Mouse (Mus musculus) layer of hippocampus, postnatal 14 days (tissue): ENCODE data around the gene Aqp7. TPM values are rescaled to one million over a fixed set of nuclear protein-coding genes. Genes with fewer than 3 reads are reported as not detected.

ENCODE experiments used
- DNase-seq, 2 experiments: peaks; one replicate each; pipeline ENCODE4 v3.0.0; 2021 to 2022; ENCODE audit warnings: low spot score in 2 of 2, mixed read lengths in 1 of 2
- total RNA-seq, 2 experiments: library from RNA; stranded (reverse); gene quantifications; 2 replicates each; pipeline ENCODE4 v1.2.3; 2021

The Aqp7 gene
- total RNA-seq, 2 experiments from 2014 or later = not detected

DNA sequence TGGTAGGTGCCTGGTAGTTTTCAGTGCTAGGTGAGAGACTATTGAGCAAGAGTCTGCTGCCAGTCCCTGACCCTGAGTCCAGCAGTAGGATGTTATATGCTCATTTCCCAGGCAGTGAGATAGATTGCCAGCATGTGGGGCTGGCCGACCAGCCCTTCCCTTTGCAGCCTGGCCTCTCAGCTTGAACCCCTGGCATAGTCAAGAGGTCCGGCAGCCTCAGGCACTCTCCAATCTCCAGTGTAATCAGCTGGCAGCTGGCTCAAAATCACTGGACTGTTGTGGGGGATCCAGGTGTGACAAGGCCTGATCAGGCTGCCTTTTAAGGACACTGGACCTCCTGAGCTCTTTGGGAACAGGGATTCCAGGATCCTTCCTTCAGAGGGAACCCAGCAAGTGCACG lies 15.4 kb upstream of the Aqp7 start:
- no peak for DNase-seq

DNA sequence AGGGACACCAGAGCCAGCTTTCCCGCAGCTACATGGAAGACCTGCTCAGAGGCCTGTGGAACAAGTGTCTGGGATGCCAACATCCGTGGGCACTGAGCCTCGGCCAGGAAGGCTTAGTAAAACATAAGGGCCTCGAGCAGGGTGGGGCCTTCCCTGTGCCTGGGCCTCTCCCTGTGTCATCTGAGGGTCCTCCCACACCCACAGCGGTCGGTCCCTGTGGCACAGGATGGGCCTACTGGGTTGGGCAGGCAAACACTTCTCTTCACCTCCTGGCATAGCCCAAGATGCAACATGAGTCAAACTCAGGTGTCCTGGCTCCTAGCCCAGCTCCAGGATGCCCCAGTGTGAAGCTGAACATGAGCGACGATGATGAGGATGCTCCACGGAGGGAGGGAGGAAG lies 9.4 kb upstream of the Aqp7 start:
- DNase-seq = no peak

DNA sequence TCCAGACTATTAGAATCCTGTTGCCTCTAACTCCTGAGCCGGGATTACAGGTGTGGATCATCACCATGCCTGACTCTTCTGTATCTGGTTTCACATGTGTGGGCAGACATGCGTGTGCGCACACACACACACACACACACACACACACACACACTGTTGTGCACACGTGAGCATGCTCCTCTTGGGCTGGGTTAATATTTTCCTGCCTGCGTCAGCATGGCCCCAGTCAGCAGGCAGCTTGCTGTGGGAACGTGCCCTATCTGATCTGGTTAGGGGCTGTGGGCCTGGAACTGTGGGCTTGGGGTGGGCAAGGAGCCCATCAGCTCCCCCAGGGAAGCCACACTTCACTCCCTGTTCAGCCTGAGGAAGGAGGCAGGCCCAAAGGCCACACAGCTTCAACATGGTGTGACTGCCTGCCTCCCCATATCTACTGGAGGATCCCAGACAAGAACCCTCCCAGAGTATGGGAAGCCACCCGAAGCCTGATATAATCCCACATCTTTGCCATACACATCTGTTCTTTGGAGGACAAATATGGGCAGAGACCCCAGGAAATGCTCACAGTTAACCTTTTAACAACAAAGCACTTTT lies 8.9 kb upstream of the Aqp7 start:
- DNase-seq = no peak

DNA sequence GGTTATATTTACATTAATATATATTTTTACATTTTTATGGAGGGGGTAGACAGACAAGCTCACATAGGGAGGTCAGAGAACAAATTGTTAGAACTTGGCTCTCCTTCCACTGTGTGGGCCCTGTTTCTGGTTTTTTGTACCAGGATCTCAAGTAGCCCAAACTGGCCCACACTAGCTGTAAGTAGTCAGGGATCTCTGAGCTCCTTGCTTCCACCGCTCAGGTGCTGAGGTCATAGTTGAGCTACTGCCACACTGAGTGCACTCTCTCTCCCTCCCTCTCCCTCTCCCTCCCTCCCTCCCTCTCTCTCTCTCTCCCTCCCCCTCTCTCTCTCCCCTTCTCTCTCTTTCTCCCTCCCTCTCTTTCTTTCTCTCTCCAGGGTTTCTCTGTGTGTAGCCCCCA lies 8.3 kb upstream of the Aqp7 start:
- DNase-seq = no peak

DNA sequence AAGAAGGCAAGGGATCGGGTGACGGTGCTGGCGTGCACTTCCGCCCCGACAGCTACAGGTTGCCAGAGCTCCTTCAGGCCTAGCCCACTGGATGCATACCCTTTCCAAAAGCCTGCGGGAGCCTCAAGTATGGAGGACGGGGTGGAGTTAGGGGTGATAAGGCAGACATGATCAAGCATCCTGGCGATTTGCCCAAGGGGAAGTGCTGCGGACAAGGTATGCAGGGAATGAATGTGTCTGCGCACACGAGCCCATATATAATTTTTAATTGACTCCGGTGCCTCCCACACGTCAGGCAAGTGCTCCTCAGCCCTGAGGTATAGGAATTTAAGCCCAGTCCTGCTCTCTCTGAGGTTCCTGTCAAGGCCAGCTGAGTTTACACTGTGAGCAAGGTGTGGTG lies 7.2 kb upstream of the Aqp7 start:
- no peak for DNase-seq

DNA sequence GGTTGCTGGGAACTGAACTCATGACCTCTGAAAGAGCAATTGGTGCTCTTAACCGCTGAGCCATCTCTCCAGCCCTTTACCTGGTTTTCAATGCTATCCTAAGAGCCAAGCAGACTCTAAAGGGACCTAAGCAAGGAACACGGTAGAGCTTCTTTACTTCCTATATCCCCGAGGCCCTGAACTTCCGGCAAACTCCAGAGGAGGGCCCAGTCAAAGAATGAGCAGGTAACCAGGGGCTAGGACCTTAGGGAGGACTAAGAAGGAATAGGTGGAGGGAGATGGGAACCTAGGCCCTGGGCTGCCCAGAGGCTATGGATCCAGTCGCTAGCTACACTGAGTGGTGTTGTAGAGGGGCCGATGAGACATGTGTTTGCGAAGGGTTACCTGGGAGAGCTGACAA lies 3.8 kb upstream of the Aqp7 start:
- DNase-seq = no peak

DNA sequence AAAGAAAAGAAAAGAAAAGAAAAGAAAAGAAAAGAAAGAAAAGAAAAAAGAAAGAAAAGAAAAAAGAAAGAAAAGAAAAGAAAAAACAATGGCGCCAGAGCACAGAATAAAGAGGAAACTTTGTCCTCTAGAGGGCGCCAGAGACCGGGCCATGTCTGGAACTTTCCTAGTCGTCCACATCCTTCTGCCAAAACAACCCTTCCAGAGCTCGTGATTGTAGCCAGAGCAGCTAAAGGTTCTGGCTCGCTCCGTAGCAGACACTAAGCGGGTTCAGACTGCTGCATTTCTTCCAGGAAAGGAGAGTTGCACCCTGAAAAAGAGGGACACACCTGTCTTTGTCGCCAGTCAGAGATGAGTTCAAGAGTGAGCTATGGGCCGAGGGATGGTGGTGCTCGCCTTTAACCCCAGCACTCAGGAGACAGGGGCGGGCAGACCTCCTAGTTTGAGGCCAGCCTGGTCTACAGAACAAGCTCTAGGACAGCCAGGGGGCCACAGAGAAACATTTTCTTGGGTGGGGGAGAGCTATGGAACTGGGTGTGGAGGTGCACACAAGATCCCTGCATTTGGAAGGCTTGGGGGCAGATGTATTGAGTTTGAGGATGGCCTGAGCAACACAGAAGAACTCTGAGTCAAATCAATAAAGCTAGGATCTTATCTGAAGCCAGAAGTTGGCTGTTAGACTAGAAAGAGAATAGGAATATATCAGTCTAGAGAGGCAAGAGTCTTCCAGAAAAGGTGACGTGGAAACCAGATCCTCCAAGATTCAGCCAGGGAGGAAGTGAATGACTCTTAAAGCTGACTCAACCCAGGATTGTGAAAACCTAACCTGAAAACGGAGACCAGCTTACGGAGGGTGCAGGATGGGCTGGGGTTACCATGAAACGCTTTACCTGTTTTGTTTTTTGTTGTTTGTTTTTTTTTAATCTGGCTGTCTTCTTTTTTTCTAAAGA lies 3.1 kb upstream of the Aqp7 start:
- DNase-seq = peak; percentile 78 to 89

DNA sequence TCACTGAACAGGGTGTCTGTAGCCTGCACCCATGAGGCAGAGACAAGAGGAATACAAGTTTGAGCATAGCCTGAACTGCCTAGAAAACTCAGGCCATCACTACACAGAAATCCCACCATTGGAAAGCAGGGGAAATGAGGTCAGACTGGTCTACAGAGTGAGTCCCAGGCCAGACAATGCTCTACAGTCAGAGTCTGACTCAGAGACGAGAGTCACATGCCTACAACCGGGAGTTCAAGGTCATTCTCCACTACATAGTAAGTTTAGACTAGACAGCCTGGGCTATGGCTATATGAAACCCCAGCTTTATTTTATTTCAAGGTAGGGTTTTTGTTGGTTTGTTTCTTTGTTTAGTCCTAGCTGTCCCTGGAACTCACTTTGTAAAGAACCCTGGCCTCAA lies 987 bp upstream of the Aqp7 start:
- no peak for DNase-seq

DNA sequence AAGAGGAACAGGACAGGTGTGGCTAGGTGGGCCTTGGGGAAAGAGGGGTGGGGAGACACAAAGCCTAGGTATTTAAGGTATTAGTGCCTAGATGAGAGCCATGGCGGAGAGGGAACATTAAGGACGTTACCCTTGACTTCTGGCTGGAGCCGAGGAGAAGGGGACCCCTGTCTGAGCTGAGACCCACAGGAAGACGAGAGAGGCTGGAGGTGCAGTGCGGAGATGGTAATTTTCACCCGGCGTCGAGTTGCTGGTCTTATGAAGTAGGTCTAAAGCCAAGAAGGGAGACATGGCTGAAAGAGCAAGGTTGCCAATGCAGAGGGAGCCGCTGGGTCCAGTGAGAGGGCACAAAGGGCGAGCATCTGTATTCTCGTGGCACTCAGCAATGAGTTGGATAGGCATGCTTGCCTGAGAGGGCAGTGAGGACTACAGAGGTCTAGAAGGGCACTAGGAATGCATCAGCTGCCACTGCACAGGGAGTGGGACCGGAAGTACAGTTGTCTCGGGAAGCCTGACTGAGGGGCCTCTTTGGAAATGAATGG lies 1.6 kb downstream of the Aqp7 start:
- DNase-seq = no peak

DNA sequence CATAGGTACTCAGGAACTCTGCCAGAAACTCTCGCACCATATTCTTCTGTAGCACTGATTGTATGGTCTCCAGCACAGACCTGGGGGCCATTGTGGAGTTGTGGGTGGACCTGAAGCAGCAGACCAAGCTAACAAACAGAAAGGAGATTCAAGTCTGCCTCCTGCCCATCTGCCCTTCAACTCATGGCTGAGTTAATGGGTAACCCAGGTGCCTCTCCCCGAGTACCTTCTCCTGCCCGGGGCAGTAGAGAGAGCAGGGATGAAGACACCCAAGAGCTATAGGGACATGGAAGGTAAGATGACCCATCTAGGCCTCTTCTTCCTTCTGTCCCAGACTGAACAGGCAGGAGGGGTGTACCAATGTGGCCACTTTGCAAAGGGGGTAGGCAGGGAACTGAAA lies 2.7 kb downstream of the Aqp7 start:
- no peak for DNase-seq

DNA sequence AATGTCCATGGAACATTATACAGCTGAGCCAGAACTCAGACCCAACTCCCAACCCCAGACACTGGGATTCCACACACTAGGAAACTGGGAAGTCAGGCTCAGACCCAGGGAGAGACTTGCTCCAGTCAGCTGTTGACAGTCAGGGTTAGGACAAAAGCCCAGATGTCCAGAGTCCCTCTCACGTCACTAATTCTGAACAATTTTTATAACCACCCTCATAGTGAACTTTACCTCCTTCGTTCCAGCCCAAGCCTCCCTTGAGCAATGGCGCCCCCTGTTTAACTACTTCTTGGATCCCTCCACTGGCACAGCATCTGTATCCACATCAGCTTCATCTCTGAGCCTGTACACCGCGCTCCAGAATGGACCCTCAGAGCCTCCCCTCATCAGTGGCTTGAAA lies 4.0 kb downstream of the Aqp7 start:
- no peak for DNase-seq

DNA sequence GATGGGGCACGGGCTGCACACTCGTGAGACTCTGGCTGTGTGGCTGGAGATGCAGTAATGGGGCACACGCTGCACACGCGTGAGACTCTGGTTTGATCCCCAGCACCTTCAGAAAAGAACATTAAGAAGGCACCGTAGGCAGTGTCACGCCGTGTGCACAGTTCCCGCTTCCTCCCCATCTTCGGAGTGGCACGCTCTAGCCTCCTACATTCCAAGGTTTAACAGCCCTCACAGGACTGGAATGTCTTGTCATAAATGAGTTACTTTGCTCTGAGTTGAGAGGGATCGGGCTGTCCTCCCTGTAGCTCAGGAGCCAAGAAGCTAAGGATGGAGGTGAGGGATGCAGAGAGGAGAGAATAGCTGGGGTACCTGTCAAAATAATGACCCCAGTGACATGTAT lies 5.1 kb downstream of the Aqp7 start:
- no peak for DNase-seq

DNA sequence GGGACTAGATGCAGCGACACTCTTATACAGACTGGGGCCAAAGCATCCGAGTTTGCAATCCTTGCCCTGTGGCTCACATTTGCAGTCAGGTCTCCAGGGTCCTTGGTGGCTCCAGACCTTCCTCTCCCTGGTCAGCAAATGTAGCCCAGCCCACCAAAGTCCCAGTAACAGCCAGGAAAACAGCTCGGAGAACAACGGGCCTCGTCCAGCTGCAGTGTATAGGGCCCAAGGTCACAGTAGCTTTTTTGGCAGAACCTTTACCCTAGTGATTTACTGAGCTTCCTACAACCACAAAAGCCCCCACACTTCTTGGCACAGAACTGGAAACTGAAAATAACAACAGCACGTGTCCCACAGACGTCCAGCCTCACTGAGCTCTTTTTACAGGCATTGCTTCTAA lies 7.0 kb downstream of the Aqp7 start:
- no peak for DNase-seq

DNA sequence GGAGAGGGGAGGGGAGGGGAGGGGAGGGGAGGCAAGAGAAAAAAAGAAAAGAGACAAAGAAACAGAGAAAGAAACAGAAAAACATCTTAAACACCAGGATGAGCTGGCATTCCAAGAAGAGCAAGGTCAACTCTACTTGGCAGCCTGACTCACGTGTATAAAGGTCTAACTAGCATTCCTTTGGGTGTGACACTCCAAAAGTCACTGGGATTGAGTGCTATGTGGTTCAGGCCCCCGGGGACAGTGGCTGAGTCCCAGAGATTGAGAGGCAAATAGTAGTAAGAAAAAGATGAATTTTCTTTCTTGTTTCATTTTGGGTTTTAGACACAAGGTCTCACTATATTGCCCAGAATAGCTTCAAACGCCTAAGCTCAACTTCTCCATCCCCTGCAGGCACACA lies 10.0 kb downstream of the Aqp7 start:
- DNase-seq = no peak

DNA sequence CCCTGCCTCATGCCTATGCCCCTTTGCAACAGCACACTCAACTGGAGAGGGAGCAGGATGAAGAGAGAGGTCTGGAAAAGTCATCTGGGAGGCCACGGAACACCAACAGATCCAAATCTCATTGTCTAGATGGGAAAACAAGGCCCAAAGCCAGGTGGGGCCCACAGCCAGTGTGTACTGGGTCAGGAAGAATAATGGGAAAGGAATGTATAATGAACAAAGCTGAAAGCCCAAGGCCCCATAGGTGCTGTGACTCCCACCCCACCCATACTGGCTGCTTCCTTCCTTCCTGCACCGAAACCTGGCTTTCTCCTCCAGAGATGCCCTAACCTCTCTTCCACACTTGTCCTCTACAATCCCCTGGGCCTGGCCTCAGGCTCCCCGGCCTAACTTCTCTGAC lies 16.7 kb downstream of the Aqp7 start:
- no peak for DNase-seq

DNA sequence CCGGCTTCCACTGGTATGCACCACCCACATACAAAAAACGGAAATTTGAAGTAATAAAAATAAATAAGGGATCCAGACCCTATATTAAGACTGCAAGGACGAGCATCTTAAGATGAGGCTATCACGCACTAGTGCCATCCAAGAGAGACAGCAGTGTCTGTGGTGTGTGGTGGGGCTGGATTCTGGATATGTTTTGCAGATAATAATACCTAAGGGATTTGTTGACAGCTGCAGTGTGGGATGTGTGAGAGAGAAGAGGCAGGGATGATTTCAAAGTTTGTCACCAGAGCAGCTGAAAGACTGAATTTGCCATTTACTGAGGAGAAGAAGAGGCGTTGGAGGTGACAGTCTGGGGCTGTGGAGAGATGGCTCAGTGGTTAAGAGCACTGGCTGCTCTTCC lies 18.6 kb downstream of the Aqp7 start:
- peak; percentile 34 to 66 for DNase-seq

DNA sequence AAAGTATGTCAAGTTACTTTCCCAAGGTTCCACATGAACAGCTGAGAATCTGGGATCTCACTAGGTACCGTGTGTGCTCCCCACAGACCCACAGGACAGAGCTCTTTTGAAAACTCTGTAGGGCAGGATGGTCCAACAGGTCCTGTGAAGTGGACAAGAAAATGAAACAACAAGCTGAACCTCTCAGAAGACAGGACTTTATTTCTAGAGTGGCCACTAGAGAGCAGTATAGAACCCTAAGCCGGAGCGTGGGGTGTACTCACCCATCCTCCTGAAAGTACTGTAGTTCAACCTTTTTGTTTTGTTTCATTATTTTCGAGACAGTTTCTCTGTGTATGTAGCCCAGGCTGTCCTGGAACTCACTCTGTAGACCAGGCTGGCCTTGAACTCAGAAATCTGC lies 19.7 kb downstream of the Aqp7 start:
- no peak for DNase-seq

DNA sequence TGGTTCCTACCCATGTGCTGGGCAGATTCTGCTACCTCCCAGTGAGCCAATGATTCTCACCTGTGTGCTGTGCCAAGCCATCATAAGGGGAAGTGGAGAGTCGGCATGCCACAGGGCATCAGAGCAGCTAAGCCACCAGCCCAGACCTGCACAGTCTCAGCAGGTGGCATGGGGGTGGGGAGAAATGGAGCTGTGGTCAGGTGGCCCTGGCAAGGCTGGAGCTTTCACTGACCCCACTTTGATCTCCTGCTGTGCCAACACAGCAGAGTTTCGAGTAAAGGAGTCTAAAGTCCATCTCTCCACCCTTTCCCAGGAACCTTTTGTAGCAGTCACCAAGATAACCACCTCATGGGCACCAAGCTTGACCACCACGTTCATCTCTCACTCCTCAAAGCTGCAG lies 20.1 kb downstream of the Aqp7 start:
- no peak for DNase-seq

DNA sequence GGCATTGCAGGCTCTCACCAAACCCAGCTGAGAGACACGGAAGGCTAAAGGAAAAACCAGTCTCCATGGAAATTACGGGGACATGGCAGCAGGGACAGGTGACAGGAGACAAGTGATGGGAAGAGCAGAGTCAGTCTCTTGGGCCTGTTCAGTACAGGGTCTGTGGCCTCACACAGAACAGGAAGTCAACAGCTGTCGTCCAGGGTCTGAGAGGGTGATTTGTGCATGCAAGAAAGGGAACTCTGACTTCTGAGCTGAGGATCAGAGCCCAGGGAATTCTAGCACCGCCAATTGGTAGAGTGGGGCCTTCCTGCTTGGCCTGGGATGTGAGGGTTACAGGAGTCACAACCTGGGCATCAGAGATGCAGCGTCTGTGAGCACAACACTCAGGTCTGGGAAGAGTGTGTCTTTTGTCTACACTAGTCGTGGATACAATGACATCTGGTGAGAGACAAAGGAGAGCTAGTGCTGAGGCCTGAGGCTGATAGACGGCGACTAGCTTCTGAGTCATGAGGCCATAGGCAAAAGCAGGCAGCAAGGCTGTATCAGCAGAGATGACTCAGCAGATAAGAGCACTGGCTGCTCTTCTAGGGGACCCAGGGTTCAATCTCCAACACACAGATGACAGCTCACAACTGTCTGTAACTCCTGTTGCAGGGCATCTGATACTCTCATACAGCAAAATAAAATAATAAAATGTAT lies 21.7 kb downstream of the Aqp7 start:
- no peak for DNase-seq

DNA sequence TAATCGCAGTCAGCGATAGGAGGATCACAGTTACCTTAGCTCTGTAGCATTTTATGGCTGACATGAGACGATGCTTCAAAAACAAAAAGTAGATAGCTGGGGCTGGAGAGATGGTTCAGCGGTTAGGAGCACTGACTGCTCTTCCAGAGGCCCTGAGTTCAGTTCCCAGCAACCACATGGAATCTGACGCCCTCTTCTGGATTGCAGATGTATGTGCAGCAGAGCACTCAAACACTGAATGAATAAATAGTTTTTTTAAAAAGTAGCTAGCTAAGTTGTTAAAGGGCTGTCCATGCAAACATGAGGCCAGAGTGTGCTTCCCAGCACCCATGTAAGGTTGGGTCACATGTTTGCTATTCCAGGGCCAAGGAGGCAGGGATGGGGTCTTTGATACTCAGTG lies 26.8 kb downstream of the Aqp7 start:
- no peak for DNase-seq

DNA sequence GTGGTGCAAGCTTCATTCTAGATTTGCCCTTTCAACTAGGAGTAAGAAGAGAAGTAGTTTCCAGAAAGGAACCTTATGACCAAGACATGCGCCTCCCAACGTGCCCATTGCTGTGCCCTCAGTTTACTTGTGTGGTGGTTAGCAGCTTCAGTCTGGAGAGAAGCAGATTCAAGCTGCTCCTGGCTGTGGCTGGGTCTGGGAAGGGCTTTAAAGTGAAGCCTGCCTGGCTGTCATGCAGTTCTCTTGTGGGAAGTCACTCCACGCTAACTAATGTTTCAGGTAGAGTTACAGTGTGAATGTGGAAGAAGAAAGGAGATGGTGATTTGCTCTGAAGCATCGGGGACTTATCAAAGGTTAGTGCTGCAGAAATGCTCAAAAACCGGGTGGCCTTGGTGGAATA lies 32.1 kb downstream of the Aqp7 start:
- no peak for DNase-seq

DNA sequence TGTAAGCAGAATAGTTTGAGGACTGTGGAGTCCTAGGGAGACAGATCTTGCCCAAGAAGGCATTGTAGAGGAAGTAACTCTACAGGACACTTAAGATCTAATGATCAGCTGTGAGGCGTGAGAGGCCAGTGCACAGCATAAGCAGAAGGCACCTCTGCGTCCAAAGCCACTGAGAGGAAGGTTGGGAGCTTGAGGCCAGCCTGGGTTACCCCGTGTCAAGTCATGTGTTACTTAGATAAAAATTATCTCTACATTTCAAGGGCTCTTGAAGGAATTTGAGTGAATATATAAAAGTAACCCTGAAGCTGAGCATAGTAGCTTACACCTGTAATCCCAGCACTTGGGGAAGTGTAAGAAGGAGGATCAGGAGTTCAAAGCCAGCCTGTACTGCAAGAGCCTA lies 34.6 kb downstream of the Aqp7 start:
- no peak for DNase-seq
